Mouse (Mus musculus) liver, adult (tissue): ENCODE measurements around the gene Fam114a1.

Source experiments
- GATA4 ChIP-seq: IDR thresholded peaks from 2 replicates; pipeline ENCODE4 v1.6.1; 2014; ENCODE audit warnings: mild to moderate bottlenecking, low read length; ENCODE audit not compliant: insufficient replicate concordance

Fam114a1 gene

GRCm38 (mm10) chr5:64985971-64986370, 16.1 kb downstream of the Fam114a1 start:
- no peak for TF ChIP-seq GATA4

GRCm38 (mm10) chr5:64989940-64990339, 20.1 kb downstream of the Fam114a1 start:
- TF ChIP-seq GATA4: no peak

- no peak for TF ChIP-seq GATA4
These were observed 22.7 kb downstream of the Fam114a1 start for GRCm38 (mm10) chr5:64992540-64992939.

GRCm38 (mm10) chr5:64995408-64995807, 25.5 kb downstream of the Fam114a1 start:
- TF ChIP-seq GATA4: no peak

GRCm38 (mm10) chr5:65002940-65003824, 33.3 kb downstream of the Fam114a1 start:
- TF ChIP-seq GATA4: no peak

GRCm38 (mm10) chr5:65003946-65004535, 34.2 kb downstream of the Fam114a1 start:
- TF ChIP-seq GATA4: no peak

GRCm38 (mm10) chr5:65005251-65005650, 35.4 kb downstream of the Fam114a1 start:
- no peak for TF ChIP-seq GATA4

GRCm38 (mm10) chr5:65006011-65006491, 36.2 kb downstream of the Fam114a1 start:
- TF ChIP-seq GATA4: no peak

- no peak for TF ChIP-seq GATA4
These were observed 42.2 kb downstream of the Fam114a1 start for GRCm38 (mm10) chr5:65011901-65012573.

- TF ChIP-seq GATA4: no peak
These were observed 45.6 kb downstream of the Fam114a1 start for GRCm38 (mm10) chr5:65015508-65015907.

- no peak for TF ChIP-seq GATA4
These were observed 49.2 kb downstream of the Fam114a1 start for GRCm38 (mm10) chr5:65019109-65019508.

- no peak for TF ChIP-seq GATA4
These were observed 50.0 kb downstream of the Fam114a1 start for GRCm38 (mm10) chr5:65019823-65020222.

GRCm38 (mm10) chr5:65022006-65022405, 52.1 kb downstream of the Fam114a1 start:
- TF ChIP-seq GATA4: no peak

GRCm38 (mm10) chr5:65024641-65025040, 54.8 kb downstream of the Fam114a1 start:
- TF ChIP-seq GATA4: no peak

GRCm38 (mm10) chr5:65025916-65026315, 56.0 kb downstream of the Fam114a1 start:
- no peak for TF ChIP-seq GATA4

- TF ChIP-seq GATA4: no peak
These were observed 56.9 kb downstream of the Fam114a1 start for GRCm38 (mm10) chr5:65026776-65027175.
